Mouse (Mus musculus): ENCODE results near the gene Mxd4.

DNA sequence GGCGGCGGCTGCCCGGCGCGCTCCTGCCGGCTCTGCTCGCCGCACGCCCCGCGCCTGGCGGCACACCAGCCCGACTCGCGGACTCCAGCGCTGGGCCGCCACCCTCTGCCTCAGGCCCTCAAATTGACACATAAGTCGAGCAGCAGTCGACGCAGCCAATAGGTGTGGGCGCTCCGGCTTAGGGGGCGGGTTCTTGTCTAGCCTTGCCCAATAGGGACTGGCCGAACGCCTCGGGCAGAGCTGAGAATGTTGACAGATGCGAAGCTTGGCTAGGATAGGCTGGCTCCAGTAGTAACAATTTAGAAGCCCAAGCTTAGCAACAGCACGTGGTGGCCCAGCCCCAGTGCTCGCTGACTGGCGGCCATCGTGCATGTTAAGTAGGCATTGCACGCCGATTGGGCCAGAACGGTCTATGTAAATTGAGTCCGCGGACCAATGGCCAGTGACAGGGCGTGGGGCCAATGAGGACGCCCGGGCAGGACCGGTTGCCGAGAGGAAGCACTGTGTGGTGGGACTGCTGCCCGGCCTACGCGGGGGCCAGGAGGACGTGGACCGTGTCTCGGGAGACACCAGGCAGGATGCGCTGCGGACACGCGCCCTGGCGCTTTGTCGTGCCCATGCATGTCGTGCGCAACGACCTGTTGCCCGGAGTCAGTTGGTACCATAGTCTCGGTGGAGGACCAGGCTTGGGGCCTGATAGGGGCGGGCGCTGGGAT is at the start of gene Mxd4:
- TF ChIP-seq CTCF (IDR thresholded peaks at IDR 0.05; ENCODE audit: low read depth) (peak; percentile 2; the same call in 1 of the 2 replicates), EP300 (optimal IDR thresholded peaks at IDR 0.05) (no peak)

Data from stomach, postnatal 0 days (tissue).